Mouse (Mus musculus) ES-E14 (cell line): ENCODE measurements around the gene 2210016F16Rik. TPM values are rescaled to one million over a fixed set of nuclear protein-coding genes. Genes with fewer than 3 reads are reported as not detected.

ENCODE experiments used
- DNase-seq: peaks from one replicate; pipeline ENCODE4 v3.0.0-alpha.2; 2013; ENCODE audit warnings: low read depth, low spot score
- H3K27ac ChIP-seq: 2 replicates; pipeline ENCODE4 v1.5.1; 2012; ENCODE audit warnings: low read depth, mild to moderate bottlenecking, low read length, moderate library complexity, mixed read lengths; ENCODE audit not compliant: poor library complexity, insufficient read depth, severe bottlenecking
- H3K36me3 ChIP-seq: 2 replicates; pipeline ENCODE4 v1.6.1; 2012; ENCODE audit warnings: mild to moderate bottlenecking, low read length, moderate library complexity, mixed read lengths; ENCODE audit not compliant: control insufficient read depth, poor library complexity, insufficient read depth, severe bottlenecking
- H3K4me1 ChIP-seq, 2 experiments: fragments of 150-350 bp in 1 of 2; sonication (generic) in 1 of 2; 2 replicates each; pipeline ENCODE4 v1.6.1; 2012; ENCODE audit warnings: low read length in 2 of 2, mild to moderate bottlenecking in 1 of 2, mixed read lengths in 1 of 2; ENCODE audit not compliant: control insufficient read depth in 2 of 2, insufficient read depth in 2 of 2, poor library complexity in 1 of 2
- H3K4me3 ChIP-seq, 2 experiments: fragments of 150-350 bp in 1 of 2; sonication (generic) in 1 of 2; 2 replicates each; pipeline ENCODE4 v1.5.1; 2012; ENCODE audit warnings: low read length in 2 of 2, low read depth in 1 of 2, mild to moderate bottlenecking in 1 of 2, mixed read lengths in 1 of 2; ENCODE audit not compliant: insufficient read depth in 1 of 2, poor library complexity in 1 of 2, severe bottlenecking in 1 of 2
- H3K9ac ChIP-seq: 2 replicates; pipeline ENCODE4 v1.6.1; 2012; ENCODE audit warnings: low read depth, mild to moderate bottlenecking, low read length, mixed read lengths; ENCODE audit not compliant: poor library complexity, insufficient read depth, severe bottlenecking
- H3K9me3 ChIP-seq: fragments of 150-350 bp; sonication (generic); 2 replicates; pipeline ENCODE4 v1.6.1; 2012; ENCODE audit warnings: low read depth, mild to moderate bottlenecking, low read length; ENCODE audit not compliant: control insufficient read depth, insufficient read depth
- CHD2 ChIP-seq: IDR thresholded peaks from 2 replicates; pipeline ENCODE4 v1.6.1; 2014; ENCODE audit warnings: mild to moderate bottlenecking, low read depth, low read length, inconsistent platforms
- HCFC1 ChIP-seq: IDR thresholded peaks from 2 replicates; pipeline ENCODE4 v1.6.1; 2012; ENCODE audit warnings: low read length, inconsistent platforms, borderline replicate concordance; ENCODE audit not compliant: insufficient read depth
- MAFK ChIP-seq: IDR thresholded peaks from 2 replicates; pipeline ENCODE4 v1.6.1; 2014; ENCODE audit warnings: mild to moderate bottlenecking, low read depth, low read length, inconsistent platforms; ENCODE audit not compliant: insufficient read depth
- ZC3H11A ChIP-seq: IDR thresholded peaks from 2 replicates; pipeline ENCODE4 v1.6.1; 2012; ENCODE audit warnings: low read depth, mild to moderate bottlenecking, inconsistent platforms, low read length, borderline replicate concordance
- ZNF384 ChIP-seq: IDR thresholded peaks from 2 replicates; pipeline ENCODE4 v1.6.1; 2012; ENCODE audit warnings: low read depth, low read length, inconsistent platforms
- in situ Hi-C, 2 experiments: fragments of 600-800 bp; cut with MboI; formaldehyde crosslinking; loops; one replicate each; pipeline ENCODE4 v1.15.1; 2025; ENCODE audit warnings: low sequenced_read_pairs in 2 of 2, inconsistent platforms in 1 of 2; ENCODE audit not compliant: unreplicated experiment in 2 of 2
- total RNA-seq: library from RNA; depleted of rRNA; stranded (reverse); fragments of 300-350 nt; gene quantifications from 2 replicates; pipeline ENCODE4 v1.2.3, GENCODE M21; 2012

2210016F16Rik gene
- total RNA-seq, 1 experiment, result 12.5 TPM

DNA sequence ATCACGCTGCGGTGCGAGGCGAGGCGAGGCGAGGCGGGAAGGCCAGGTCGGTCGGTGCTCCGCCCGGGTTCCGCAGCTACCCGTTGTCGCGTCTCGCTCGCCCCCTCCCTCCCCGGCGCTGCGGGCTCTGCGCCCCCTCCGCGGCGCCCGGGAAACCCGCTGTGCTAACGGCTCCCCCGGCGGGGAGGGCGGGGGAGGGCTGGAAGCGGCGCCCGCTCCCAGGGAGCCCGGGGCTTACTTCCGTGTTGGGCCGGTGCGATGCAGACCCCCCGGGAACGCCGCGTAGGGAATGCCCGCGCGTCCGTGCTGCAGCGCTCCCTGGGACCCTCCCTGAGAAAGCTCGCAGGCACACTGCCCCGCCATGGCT is 17.7 kb upstream of the 2210016F16Rik start:
- in situ Hi-C loops, result no loop called here
- Histone ChIP-seq H3K36me3 (peaks cover 9% of the 10 kb centered on the region), H3K9me3 (no peaks in the 10 kb centered on the region), H3K9ac (peak overlapping the region; percentile 94), H3K27ac (peak overlapping the region; percentile 95), H3K4me3 (peak overlapping the region; percentile 80 to 94), H3K4me1 (no peaks in the 10 kb centered on the region)
- no peak for TF ChIP-seq MAFK
- no peak for DNase-seq

DNA sequence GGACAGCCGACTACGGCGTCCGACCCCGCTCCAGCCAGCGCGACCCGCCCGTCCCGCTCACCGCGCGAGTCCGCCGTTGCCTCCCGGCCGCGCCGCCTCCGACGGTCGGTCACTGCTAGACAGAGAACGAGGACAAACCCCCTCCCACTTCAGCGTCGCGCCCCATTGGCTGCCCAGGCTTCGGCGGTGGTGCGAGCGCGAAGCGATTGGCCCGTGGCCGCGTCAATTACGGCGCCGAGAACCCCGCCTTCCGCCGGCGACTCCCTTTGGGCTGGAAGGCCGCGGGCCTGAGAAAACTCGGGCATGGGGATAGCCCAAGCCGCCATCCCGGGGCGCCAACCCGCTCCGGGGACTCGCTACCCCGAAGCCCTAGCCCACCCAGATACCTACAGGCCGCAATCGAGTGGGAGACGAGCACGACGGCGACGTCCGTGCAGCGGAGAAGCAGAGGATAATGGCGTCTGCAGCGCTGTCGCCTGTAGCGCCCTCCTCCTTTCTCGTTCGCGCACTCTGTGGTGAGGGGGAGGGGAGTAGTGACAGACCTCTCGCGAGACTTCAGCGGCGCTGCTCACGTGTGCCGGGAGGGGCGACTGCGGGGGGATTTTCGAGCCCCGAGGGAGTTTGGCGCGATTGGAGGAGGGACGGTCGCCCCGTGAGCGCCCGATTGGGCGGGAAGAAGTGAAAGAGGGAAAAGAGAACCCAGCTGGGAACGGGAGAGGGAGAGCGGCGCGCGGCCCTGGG is 17.1 kb upstream of the 2210016F16Rik start, which contains the start of gene Rmi1:
TSS of gene Rmi1 (plus strand) at position 246 of the 741 bp plus-strand sequence.
- in situ Hi-C loops, result no loop called here
- Histone ChIP-seq H3K36me3 (peaks cover 15% of the 10 kb centered on the region), H3K4me3 (peak within 1 kb of the TSS; percentile 94 to 99)

DNA sequence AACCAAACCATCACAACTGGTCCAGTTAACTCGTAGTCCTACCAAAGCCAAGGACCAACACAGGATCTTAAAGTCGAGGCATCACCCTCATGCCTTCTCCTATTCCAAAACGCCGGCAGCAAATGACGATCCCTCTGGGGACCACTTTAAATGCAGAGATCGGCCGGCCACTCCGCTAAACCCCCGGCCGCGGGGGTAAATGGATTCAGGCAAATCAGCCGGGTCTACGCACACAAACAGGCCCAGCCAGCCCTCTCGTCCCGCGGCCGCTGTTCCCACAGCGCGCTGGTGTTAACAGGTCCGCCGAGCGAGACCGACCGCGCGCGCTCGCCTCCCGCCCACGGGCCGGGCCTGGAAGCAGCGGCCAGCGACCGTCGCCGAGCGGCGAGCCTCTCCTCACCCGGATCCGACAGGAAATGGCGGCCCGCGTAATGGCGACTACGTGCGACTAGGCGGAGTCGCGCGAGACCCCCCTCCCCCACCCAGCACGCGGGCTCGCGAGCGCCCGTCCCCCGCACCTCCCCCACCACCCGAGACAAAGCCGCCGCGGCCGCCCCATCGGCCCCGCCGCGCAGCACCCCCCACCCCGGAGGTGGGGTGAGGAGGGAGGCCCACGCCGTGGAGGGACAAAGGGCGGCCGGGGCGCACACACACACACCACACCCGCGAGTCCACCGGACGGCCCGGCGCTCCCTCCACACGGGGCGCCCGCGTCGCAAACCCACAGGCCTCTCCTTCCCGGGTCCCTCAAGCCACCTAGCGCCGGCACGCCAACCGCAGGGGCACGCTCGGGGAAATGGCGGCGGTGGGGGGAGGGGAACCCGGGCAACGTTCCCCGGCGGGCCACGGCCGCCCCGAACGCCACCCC is 16.3 kb upstream of the 2210016F16Rik start:
- no peak for DNase-seq
- Histone ChIP-seq H3K36me3 (peaks cover 18% of the 10 kb centered on the region), H3K4me1 (no peaks in the 10 kb centered on the region), H3K27ac (peak overlapping the region; percentile 97), H3K9ac (peak overlapping the region; percentile 100), H3K9me3 (no peaks in the 10 kb centered on the region), H3K4me3 (peak overlapping the region; percentile 94 to 99)
- in situ Hi-C loops, result no loop called here
- TF ChIP-seq CHD2 (peak; percentile 85), MAFK (no peak), HCFC1 (peak; percentile 10; the same call in 1 of the 2 replicates), ZNF384 (no peak)

More for the DNA sequence above, 17.1 kb upstream of the 2210016F16Rik start, which contains the start of gene Rmi1:
- no peak for TF ChIP-seq ZNF384
- TF ChIP-seq CHD2, result peak; percentile 97
- TF ChIP-seq MAFK, result no peak
- TF ChIP-seq ZC3H11A, result no peak
- peak; percentile 57; the same call in 1 of the 2 replicates for TF ChIP-seq HCFC1
- Histone ChIP-seq H3K9me3 (no peaks in the 10 kb centered on the region), H3K4me1 (no peaks in the 10 kb centered on the region), H3K9ac (peak within 1 kb of the TSS; percentile 100), H3K27ac (peak within 1 kb of the TSS; percentile 97)
- peak; percentile 97 for DNase-seq

DNA sequence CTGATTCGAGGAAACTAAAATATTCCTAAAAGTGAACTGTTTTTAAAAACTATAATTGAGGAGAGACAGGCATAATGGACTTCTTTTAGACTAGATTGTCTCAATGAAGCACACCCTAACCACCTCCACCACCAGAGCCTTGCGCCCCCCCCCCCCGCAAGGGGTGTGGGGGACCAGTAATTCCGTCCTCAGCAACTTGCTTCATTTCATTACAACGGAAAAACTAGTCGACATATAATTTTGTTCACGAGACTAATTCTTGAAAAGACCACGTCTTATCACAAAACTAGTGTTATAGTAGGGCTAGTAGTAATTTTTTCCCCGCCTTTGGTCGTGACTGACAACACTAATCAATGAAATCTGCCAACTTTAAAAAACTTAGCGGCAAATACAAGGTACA is 15.6 kb upstream of the 2210016F16Rik start:
- TF ChIP-seq ZNF384 (no peak), ZC3H11A (no peak), CHD2 (no peak; the same call in 1 of the 2 replicates), HCFC1 (no peak), MAFK (no peak)
- peak overlapping the region; percentile 100 for H3K9ac ChIP-seq
- DNase-seq, result no peak
- peak overlapping the region; percentile 94 to 99 for H3K4me3 ChIP-seq
- peak overlapping the region; percentile 20; the same call in 1 of the 2 replicates for H3K27ac ChIP-seq
- no peaks in the 10 kb centered on the region for H3K9me3 ChIP-seq
- no peaks in the 10 kb centered on the region for H3K4me1 ChIP-seq
- in situ Hi-C loops, result no loop called here
- peaks cover 24% of the 10 kb centered on the region for H3K36me3 ChIP-seq
